Mouse (Mus musculus): ENCODE results near the gene 4930415O20Rik. TPM values are rescaled to one million over a fixed set of nuclear protein-coding genes. Genes with fewer than 3 reads are reported as not detected.
"Not testable (repeated sequence)": the region's sequence is repeated elsewhere in the genome, so short reads cannot be mapped to it uniquely, and the experiment has no call there.

Gene 4930415O20Rik
- total RNA-seq, 2 experiments from 2014 or later, result not detected

DNA sequence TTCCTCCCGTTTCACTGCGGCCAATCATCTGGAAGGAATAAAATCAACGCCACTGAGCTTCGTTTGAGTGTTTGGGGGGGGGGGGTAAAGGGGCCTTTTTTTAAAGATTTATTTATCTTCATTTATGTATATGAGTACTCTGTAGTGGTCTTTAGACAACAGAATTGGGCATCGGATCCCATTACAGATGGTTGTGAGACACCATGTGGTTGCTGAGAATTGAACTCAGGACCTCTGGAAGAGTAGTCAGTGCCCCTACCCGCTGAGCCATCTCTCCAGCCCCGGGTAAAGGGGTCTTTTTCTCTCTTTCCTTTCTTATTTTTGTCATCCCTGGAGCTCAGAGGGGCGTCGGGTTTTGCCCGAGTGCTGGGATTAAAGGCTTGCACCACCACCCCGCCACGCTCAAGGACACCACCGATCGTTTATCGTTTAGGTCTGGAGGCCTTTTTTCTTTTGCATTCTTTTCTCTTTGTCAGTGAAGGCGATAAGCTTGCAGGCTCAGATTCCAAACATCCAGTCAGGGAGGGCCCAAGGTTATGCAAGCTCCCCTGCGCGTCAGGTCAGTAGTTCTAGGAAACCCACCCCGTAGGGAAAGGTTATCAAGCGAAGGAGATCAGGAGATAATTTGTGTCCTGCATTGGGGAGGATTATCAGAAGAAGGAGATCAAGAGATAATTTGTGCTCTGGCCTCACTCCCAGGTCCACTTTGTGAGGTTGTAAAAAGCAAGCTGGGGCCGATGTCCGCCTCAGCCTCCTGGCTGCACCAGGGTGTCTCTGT is 2.4 kb upstream of the 4930415O20Rik start:
- no peak for DNase-seq

DNA sequence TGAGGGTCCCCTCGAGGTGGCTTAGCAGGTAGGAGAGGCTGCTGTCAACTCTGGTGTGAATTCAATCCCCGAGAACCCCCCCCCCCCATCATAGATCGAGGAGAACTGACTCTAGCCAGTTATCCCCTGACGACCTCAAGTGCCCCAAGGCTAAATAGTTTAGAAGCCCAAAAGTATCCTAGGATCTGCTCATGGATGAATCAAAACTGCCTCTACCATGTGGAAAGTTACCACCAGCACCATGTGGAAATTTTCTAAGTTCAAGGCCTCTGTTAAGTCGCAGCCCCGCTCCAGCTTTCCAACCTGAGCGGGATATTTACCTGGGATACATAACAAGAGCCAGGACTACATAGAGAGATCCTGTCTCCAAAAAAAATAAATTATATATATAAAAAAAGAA is 1.6 kb upstream of the 4930415O20Rik start:
- no peak for DNase-seq

DNA sequence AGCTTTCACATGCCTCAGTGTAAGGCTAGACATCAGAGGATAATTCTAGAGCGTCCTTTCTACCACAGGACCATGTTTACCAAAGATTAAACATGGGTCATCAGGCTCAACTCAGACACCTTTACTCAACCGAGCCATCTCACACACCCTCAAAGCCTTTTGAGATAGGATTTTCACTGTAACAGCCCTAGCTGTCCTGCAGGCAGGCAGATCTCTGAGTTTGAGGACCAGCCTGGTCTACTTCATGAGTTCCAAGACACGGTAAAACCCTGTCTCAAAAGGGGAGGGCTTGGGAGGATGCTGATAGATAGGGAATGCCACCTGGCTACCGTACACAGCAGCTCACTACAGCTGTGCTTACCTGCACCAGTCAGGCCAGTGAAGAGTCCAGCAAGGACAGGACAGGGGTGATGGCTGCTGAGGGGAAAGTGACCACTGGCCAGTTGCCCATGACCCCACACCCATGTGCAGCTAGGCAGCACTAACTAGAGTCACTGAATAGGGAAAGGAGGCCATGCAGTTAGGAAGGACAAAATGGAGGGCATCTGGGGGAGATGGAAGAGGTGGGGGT is 924 bp upstream of the 4930415O20Rik start:
- DNase-seq, result no peak

DNA sequence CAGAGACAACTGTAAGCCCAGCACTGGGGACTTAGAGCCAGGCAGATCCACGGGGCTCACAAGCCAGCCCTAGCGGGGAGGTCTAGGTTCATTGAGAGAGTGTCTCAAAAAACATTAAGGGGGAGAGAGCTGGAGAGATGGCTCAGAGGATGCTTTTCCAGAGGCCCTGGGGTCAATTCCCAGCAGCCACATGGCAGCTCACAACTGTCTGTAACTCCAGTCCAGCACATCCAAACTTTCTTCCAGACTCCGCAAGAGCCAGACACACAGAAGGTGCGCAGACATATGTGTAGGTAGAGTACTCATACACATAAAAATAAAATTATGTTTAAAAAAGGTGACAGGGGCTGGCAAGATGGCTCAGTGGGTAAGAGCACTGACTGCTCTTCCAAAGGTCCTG is 2.5 kb downstream of the 4930415O20Rik start:
- DNase-seq, result no peak

DNA sequence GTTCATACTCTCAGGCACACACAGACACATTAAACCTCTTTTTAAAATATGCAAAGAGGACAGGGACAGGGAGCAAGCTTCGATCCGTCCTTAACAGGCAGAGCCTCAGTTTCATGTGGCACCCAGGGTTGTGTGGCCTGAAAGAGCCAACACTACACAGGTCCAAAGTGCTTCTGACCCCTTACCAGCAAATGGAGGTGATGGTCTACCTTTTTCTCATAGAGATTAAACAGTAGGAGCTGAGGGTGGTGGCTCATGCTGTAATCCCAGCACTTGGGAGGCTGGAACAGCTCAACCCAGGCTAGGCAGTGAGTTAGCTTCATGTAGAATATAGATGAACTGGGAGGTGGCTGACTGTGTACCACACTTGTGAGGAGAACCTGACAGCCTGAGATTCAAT is 8.5 kb downstream of the 4930415O20Rik start:
- no peak for DNase-seq

DNA sequence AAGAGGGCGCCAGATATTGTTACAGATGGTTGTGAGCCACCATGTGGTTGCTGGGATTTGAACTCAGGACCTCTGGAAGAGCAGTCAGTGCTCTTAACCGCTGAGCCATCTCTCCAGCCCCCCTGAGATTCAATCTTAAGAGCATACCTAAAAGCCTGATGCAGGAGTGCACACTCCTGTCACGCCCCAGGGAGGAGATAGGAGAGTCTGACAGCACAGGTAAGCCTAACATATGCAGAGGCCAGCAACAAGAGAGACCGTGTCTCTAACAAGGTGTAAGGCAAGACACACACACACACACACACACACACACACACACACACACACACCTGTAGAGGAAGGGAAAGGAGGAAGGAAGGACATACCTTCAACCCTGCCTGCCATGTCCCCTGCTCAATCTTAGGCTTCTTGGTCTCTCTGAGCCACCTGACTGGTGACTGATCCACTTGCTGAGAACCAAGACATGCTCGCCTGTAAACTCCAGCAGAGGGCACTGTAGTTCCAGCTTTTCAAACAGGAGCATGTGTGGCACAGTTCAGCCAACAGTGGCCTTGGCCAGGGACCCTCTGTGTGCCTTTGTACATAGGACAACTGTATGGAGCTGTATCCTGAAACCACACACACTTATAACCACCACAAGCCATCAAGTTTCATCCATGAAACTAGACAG is 9.1 kb downstream of the 4930415O20Rik start:
- peak; percentile 87 for DNase-seq

DNA sequence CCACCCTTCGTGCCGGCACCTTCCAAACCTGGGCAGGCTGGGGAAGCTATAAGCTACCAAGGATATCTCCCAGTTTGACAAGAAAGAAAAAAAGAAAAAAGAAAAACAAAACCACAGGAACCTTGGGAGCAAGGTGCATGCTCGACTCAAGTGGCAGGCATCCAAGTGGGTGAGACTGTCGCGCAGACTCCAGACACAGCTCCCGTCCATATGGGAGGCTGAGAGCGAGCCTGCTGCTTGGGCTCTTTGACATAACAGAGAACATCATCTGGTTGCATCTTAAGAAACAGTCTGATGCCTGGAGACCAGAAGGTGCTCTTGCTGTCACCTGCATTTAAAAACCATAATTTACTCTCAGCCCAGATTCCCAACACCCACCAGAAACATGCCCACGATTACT is 11.6 kb downstream of the 4930415O20Rik start:
- no peak for DNase-seq

DNA sequence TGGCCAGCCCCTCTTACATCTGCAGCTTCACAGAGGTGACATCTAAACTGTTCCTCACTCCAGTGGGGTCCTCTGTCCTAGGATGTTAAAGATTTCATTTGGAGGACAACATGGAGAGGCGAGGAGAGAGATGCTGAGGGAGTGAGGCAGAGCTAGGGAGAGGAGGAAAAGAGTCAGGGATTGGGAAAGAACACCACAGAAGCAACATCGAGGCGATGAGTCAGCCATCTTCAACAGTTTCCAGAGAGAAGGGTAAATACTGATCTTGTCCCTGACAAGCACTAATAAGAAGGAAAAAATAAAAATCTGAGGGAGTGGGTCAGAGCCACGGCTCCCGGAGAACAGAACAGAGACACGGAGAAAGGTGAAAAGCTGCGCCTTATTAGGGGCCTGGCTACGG is 12.2 kb downstream of the 4930415O20Rik start:
- DNase-seq, result no peak

DNA sequence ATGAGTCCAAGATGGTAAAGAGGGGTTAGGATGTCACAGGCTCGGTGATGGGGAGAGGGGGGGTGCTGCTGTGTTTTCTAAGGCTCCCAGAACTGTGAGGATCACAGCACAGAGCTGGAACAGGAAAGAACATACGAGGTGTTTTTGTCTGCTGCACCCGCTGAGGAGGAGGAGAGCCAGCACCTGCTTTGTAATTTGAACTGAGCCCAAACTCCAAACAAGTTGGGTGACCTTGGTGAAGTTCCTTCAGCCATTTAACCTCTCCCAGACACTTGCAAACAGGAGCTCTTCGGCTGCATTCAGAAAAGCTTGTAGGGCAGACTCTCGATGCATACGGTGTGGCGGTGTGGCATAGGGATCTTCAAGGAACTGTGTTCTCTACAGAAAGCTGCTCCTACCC is 14.6 kb downstream of the 4930415O20Rik start:
- DNase-seq, result peak; percentile 7

DNA sequence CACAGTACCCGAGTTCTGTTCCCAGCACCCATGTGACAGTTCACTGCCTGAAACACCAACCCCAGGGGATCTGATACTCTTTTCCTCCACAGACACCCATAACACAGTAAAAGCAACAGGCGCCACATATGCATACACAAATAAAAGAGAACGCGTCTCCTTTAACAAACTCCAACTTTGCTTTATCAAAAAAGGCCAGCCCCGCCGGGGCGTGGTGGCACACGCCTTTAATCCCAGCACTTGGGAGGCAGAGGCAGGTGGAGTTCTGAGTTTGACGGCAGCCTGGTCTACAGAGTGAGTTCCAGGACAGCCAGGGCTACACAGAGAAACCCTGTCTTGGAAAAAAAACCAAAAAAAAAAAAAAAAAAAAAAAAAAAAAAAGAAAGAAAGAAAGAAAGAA is 15.3 kb downstream of the 4930415O20Rik start:
- DNase-seq, result not testable (repeated sequence)

DNA sequence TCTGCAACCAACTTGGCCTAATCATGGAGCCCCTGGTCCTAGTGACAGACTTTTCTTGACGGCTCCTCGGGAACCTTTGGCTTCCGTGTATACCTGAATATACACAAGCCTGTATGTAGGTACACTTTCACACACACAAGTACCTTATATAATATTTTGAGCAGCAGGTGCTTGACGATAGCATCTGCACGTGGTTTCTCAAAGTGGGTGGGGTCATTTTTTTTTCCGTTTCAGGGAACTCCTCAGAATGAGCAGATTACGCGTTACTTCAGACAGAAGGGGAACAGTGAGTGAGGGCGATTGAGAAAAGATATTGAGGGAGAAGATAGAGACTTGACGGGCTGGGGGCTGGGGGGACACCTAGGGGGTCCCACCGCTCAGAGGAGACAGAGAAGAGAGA is 16.9 kb downstream of the 4930415O20Rik start:
- DNase-seq, result no peak

DNA sequence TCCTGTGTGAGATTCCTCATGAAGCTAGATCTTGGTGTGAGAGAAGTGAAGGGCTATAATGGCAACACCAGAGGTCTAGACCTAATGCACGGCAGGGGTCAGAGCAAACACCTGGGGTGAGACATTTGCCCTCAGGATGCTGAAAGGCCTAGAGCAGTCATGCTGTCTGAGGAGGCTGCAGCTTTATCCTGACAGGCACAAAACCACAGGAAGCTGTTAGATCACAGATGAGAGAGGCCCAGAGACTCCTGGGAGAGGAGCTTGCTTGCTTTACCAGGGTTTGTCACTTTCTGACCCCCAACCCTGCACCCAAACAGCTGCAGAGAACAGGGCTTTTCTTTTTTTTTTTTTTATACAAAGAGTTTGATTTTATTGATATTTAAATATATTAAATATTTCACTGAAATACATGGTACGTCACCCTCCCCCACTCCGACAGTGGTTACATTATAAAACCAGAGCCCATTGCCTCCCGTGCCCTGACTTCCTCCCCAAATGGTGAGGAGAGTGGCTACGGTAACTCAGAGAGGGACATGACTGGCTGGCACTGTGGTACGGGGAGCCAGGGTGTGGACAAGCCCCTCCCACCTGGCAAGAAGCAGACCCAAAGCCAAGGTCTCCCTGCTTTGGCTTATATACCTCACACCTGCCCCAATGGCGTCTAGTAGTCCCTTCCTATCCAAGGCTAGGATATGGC is 19.0 kb downstream of the 4930415O20Rik start:
- DNase-seq, result no peak

DNA sequence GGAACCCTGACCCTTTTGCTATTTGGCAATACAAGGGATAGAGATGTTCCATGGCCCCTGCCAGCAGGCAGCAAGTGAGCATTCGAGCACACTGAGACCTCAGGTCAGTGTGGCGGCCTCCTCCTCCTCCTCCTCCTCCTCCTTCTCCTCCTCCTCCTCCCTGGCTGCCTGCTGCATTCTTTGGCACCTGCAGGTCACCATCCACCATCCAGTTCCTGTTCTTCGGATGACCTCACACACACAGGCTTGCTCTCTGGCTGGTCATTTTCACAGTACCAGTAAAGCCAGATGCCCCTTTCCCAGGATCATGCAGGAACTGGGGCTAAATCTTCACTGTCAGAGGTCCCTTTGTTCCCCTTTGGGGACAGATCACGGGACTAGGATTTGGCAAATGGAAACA is 20.6 kb downstream of the 4930415O20Rik start:
- DNase-seq, result no peak

DNA sequence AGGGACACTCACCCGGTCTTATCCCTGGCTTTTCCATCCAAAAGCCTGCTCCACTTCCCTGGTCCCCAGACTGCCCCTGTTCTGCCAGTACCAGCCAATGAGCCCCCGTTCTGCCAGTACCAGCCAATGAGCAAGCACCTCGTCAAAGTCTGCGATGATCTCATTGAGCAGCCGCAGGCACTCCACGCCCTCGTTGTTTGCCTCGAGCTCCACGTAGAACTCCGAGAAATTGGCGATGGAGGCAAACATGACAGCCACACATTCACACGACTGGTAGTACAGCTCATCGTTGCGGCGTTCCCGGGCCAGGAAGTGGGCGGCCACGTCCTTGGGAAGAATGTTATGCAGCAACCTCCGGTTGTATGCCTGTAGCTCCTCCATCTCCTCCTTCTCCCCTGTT is 23.4 kb downstream of the 4930415O20Rik start:
- no peak for DNase-seq

DNA sequence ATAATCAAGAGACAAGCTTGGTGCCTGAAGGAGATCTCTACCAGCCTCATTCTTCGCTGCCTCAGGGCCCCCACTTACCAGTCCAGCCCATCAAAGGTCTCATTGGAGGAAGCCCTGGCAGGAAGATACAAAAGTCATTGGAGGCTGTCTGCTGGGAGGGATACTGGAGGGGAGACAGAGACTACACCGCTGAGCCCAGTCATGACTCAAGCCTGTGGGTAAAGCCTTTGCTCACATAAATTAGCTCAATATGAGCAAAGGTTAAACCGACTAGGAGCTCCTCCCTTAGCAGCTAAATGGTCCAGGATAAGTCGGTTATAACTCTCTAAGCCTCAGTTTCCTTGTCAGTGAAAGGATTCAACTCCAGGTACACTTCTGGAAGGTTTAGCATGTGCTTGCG is 24.2 kb downstream of the 4930415O20Rik start:
- DNase-seq, result no peak

DNA sequence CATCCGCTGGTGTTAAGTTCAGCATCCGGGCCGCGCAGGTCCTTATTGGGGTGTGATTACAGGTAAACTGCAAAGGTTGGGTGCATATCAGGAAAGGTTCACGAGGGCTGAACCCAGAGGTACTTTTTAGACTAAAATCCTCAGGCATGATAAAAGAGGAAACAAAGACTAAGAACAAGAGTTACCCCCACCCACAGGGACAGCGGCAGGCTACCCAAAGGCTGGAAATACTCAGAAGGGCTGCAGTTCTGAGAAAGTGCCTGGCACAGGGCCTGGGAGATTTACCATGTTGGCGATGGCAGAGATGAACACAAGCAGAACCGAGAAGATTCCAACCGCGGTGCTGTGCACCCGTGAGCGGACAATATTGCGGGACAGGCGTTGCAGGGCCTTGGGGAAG is 25.8 kb downstream of the 4930415O20Rik start:
- no peak for DNase-seq

DNA sequence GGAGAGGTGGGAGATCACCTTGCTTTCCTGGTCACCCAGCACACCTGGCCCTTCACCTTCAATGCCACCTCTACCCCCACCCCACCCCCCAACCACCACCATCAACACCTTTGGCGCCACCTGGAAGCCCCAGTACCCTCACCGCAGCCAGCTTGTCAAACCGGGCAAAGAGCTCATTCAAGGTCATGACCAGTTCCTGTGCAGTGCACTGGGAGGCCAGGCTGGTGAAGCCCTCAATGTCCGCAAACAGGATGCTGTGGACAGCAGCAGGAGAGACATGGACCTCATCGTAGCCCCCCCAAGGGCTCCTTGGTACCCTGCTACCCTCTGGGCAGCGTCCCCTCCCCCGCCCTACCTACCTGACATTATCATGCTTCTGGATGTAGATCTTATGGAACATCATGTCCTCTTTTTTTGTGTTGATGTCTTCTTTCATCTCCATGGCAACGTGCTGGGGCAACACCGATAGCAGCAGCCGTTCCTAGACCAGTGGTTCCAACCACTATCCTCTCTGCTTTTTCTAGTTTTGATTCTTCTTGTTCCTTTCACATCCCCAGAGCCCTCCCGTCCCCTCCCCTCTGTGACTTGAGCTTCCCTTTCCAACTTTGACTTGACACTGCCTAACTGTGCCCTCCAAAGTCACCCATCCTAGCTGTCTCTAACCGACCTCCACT is 29.4 kb downstream of the 4930415O20Rik start:
- no peak for DNase-seq

DNA sequence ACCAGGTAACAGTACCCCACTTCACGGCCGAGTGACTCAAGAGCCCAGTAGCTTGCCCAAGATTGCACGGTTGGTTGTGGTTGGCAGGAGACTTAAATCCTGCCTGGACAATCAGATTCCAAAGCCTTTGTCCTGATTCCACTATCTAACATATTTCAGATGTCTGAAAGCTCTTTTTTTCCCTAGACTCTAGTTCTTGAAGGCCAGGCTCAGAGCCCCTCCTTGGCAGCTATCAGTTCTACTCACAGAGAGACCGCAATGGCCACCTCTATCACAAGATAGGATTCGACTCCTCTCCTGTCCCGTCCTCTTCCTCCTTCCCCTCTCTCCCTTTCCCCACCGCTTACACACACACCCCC is 31.0 kb downstream of the 4930415O20Rik start:
- DNase-seq, result no peak

DNA sequence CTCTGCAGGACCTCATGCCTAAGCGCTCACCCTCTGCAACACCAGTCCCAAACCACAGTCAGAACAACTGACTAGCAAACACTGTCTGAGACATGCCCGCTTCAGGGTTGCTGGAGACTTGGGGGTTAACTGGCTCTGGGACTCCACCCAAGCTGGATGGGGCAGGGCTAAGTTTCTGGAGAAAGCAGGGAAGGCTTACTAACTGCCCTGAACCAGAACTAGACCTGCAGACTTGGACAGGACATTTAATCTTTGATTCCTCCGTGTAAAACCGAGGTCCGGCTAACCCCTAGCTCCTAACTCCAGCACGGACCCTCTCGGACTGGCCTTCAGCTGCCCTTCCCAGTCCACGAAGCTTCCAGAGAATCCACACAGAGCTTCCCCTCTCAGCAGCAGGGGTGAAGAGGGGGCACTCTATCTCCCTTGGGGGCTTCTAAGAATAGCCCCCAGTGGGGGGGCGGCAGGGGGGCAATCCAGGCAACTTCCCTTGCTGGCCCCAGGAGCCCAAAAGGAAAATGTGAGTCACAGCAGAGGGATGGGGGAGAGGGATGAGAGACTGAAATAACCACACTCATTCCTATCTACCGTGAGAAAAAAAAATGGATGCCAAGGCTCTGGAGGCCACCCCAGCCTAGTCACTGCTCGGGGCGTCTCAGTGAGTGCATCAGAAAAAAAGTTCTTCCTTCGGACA is 31.5 kb downstream of the 4930415O20Rik start:
- DNase-seq, result peak; percentile 87

DNA sequence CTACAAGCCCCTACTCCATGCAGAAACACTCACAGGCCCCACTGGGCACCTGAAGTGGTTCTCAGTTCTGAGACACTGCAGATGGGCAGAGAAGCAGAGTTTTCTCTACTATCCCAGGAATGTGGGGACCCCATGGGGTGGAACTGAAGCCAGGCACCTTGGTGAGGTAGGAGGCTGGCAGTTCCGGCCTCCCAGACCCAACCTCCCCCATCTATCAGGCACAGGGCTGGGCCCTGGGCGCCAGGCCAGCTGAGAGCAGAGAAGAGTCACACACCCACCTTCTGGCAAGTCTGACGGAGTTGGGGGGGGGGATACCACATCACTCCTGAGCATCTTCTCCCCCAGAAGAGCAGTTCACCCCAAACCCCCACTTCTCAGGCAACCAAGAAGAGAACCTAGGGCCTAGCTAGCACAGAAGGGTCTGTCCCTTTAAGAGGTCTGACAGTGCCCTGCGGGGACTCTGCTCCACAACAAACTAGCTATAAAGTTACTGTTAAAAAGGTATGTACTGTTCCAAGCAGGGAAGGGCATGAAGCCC is 32.2 kb downstream of the 4930415O20Rik start:
- DNase-seq, result peak; percentile 64

DNA sequence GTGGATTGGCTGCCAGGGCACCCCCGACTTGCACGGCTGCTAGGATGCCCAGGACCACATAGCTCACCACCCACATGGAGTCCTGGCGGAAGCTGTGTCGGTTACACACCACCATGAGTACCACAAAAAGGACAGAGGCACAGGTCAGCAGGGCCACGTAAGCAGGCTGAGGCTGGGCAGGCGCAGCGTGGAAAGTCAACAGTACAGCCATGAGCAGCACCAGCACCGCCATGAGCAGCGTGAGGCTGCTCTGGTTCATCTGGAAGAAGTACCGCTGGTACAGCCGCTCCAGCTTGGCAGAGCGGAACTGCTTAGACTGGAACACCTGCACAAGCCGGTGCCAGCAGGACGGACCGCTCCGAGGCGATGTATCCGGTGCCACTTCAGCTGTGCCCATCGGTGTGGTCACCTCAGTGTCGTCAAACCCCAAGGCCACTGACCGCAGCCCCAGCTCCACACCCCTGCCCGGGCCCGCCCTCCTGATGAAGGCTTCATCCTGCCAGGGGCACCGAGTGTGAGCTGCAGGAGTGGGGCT is 33.3 kb downstream of the 4930415O20Rik start:
- DNase-seq, result no peak

Data from heart, postnatal 4 days (tissue).